Mouse (Mus musculus): Measurements from ENCODE around the gene Nme4.

Gene Nme4

GRCm38 (mm10) chr17:26064916-26065315 is 30.5 kb downstream of the Nme4 start:
- DNase-seq = no peak

- peak; percentile 69 to 81 for DNase-seq
Observed at GRCm38 (mm10) chr17:26057787-26058567, 37.4 kb downstream of the Nme4 start.

GRCm38 (mm10) chr17:26057278-26057677 is 38.1 kb downstream of the Nme4 start:
- DNase-seq = no peak

- no peak for DNase-seq
Observed at GRCm38 (mm10) chr17:26055164-26055563, 40.2 kb downstream of the Nme4 start.

- no peak for DNase-seq
Observed at GRCm38 (mm10) chr17:26054133-26054845, 41.1 kb downstream of the Nme4 start.

GRCm38 (mm10) chr17:26052706-26053105 is 42.7 kb downstream of the Nme4 start:
- no peak for DNase-seq

- DNase-seq = no peak
Observed at GRCm38 (mm10) chr17:26052074-26052473, 43.3 kb downstream of the Nme4 start.

GRCm38 (mm10) chr17:26048118-26048517 is 47.3 kb downstream of the Nme4 start:
- DNase-seq = no peak

- no peak for DNase-seq
Observed at GRCm38 (mm10) chr17:26046253-26046997, 49.0 kb downstream of the Nme4 start.

GRCm38 (mm10) chr17:26045285-26045684 is 50.1 kb downstream of the Nme4 start:
- peak in 1 of 2 experiments; percentile 48 for DNase-seq

- peak; percentile 69 to 77 for DNase-seq
Observed at GRCm38 (mm10) chr17:26043249-26043636, 52.2 kb downstream of the Nme4 start.

- no peak for DNase-seq
Observed at GRCm38 (mm10) chr17:26042599-26043248, 52.7 kb downstream of the Nme4 start.
